Mouse (Mus musculus): ENCODE data around the gene Krt18.
A peak's percentile ranks its signal among the peaks of the same experiment; 100 is the strongest.

The Krt18 gene

GRCm38 (mm10) chr15:102010569-102011245, 17.3 kb upstream of the Krt18 start:
- no peak for DNase-seq (ENCODE audit: low spot score in 2 of 2)

GRCm38 (mm10) chr15:102012260-102012765, 15.7 kb upstream of the Krt18 start:
- no peak for DNase-seq (ENCODE audit: low spot score in 2 of 2)

GRCm38 (mm10) chr15:102013651-102014050, 14.3 kb upstream of the Krt18 start:
- DNase-seq (ENCODE audit: low spot score in 2 of 2) = no peak

GRCm38 (mm10) chr15:102014848-102015247, 13.1 kb upstream of the Krt18 start:
- DNase-seq (ENCODE audit: low spot score in 2 of 2) = no peak

- DNase-seq (ENCODE audit: low spot score in 2 of 2) = no peak
Measured at GRCm38 (mm10) chr15:102016096-102016495, 11.9 kb upstream of the Krt18 start.

GRCm38 (mm10) chr15:102016787-102017186, 11.2 kb upstream of the Krt18 start:
- DNase-seq (ENCODE audit: low spot score in 2 of 2) = no peak

- no peak for DNase-seq (ENCODE audit: low spot score in 2 of 2)
Measured at GRCm38 (mm10) chr15:102017918-102018463, 10.0 kb upstream of the Krt18 start.

- DNase-seq (ENCODE audit: low spot score in 2 of 2) = no peak
Measured at GRCm38 (mm10) chr15:102022481-102022880, 5.5 kb upstream of the Krt18 start.

- no peak for DNase-seq (ENCODE audit: low spot score in 2 of 2)
Measured at GRCm38 (mm10) chr15:102023888-102024287, 4.1 kb upstream of the Krt18 start.

- no peak for DNase-seq (ENCODE audit: low spot score in 2 of 2)
Measured at GRCm38 (mm10) chr15:102025136-102025872, 2.7 kb upstream of the Krt18 start.

GRCm38 (mm10) chr15:102026430-102026829, 1.6 kb upstream of the Krt18 start:
- DNase-seq (ENCODE audit: low spot score in 2 of 2) = no peak

GRCm38 (mm10) chr15:102034121-102035053, 6.4 kb downstream of the Krt18 start:
- no peak for DNase-seq (ENCODE audit: low spot score in 2 of 2)

GRCm38 (mm10) chr15:102040277-102040676, 12.3 kb downstream of the Krt18 start:
- DNase-seq (ENCODE audit: low spot score in 2 of 2) = no peak

- no peak for DNase-seq (ENCODE audit: low spot score in 2 of 2)
Measured at GRCm38 (mm10) chr15:102041951-102042350, 14.0 kb downstream of the Krt18 start.

GRCm38 (mm10) chr15:102044745-102045144, 16.8 kb downstream of the Krt18 start:
- no peak for DNase-seq (ENCODE audit: low spot score in 2 of 2)

- DNase-seq (ENCODE audit: low spot score in 2 of 2) = no peak
Measured at GRCm38 (mm10) chr15:102045691-102046090, 17.7 kb downstream of the Krt18 start.

GRCm38 (mm10) chr15:102048006-102048405, 20.0 kb downstream of the Krt18 start:
- DNase-seq (ENCODE audit: low spot score in 2 of 2) = no peak

GRCm38 (mm10) chr15:102049871-102050270, 21.9 kb downstream of the Krt18 start:
- no peak for DNase-seq (ENCODE audit: low spot score in 2 of 2)

- peak; percentile 31 to 44 for DNase-seq (ENCODE audit: low spot score in 2 of 2)
Measured at GRCm38 (mm10) chr15:102051920-102052683, 24.1 kb downstream of the Krt18 start.

- DNase-seq (ENCODE audit: low spot score in 2 of 2) = no peak
Measured at GRCm38 (mm10) chr15:102056495-102057174, 28.7 kb downstream of the Krt18 start.

All from frontal cortex, postnatal 25 days (tissue).